Mouse (Mus musculus): ENCODE measurements at regions not wholly inside any gene's neighbourhood (a gene's known extent, or its start where the extent isn't known, plus 50 kb on each side); places are given as distances from the start of the nearest gene placed in this dataset.

DNA sequence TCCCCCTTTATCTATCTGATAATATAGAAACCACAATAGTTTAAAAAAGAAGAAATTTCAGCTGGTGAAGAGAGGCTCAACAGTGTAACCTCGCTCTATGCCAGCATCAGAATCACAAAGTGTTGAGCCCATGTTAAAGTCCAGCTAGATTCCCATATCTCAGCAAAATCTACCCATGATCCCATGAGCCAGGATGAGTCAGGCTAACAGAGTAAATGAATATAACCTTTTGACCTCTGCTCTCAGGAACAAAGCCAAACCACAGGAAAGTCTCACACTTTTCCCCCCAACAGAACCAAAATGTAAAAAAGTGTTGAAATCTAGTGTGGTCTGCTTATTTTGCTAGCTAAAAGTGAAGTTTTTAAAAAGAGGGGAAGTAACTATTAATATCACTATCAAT is 110.1 kb upstream of the Ddit4l start:
- Histone ChIP-seq H3K36me3 (ENCODE audit: control insufficient read depth, insufficient read depth) (no peaks in the 10 kb centered on the region), H3ac (ENCODE audit: control insufficient read depth, insufficient read length) (no peak overlapping the region), H3K27me3 (ENCODE audit: control insufficient read depth, insufficient read depth, insufficient read length) (no peaks in the 10 kb centered on the region), H3K79me2 (ENCODE audit: control insufficient read depth, insufficient read depth) (no peaks in the 10 kb centered on the region), H3K4me3 (no peak overlapping the region), H3K4me2 (ENCODE audit: low read depth) (no peak overlapping the region)
- TF ChIP-seq TCF3 (IDR thresholded peaks at IDR 0.05; ENCODE audit: insufficient read length, low read depth) = no peak
- no peak for TF ChIP-seq REST (IDR thresholded peaks at IDR 0.05; ENCODE audit: insufficient read depth, insufficient read length)
- TF ChIP-seq MAX (IDR thresholded peaks at IDR 0.05; ENCODE audit: low read depth) = no peak
- TF ChIP-seq SRF (IDR thresholded peaks at IDR 0.05; ENCODE audit: control insufficient read depth, insufficient read length, low read depth) = no peak
- TF ChIP-seq MYOG (IDR thresholded peaks at IDR 0.05; ENCODE audit: control insufficient read depth in 1 of 3, insufficient read depth in 1 of 3, insufficient read length in 2 of 3, low read depth in 2 of 3) = no peak
- no peak for TF ChIP-seq TCF12 (IDR thresholded peaks at IDR 0.05; ENCODE audit: insufficient read depth, poor library complexity, severe bottlenecking)
- TF ChIP-seq POLR2AphosphoS2 (IDR thresholded peaks at IDR 0.05; ENCODE audit: insufficient read length, low read depth) = no peak
- TF ChIP-seq CEBPB (IDR thresholded peaks at IDR 0.05; ENCODE audit: insufficient read depth, poor library complexity, severe bottlenecking) = no peak
- no peak for TF ChIP-seq POLR2A (IDR thresholded peaks at IDR 0.05; ENCODE audit: insufficient read length, low read depth)
- TF ChIP-seq MYOD1 (IDR thresholded peaks at IDR 0.05; ENCODE audit: control insufficient read depth in 1 of 3, insufficient read length in 2 of 3, low read depth in 2 of 3) = no peak
- TF ChIP-seq E2F4 (IDR thresholded peaks at IDR 0.05; ENCODE audit: insufficient read depth) = no peak

DNA sequence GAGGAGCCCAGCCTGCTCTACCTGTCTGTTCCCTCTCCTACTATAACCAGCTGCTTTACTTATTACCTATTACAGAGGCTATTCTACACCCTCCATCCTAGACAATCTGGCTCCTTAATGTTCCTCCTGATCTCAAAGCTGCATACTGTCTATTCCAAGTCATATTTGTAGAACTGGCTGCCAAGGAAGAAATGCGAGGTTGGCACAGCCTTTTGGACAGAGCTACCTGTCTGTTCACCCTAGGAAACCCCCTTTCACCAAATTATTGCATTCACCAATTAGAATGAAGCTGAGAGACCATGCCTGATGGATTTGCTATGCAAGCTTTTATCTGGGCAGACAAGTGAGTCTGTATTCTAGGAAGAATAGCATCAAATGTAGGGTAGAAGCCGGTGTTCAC is 109.0 kb upstream of the Ddit4l start:
- no peak for TF ChIP-seq POLR2A (IDR thresholded peaks at IDR 0.05; ENCODE audit: insufficient read length, low read depth)
- no peak for TF ChIP-seq MYOD1 (IDR thresholded peaks at IDR 0.05; ENCODE audit: control insufficient read depth in 1 of 3, insufficient read length in 2 of 3, low read depth in 2 of 3)
- no peak for TF ChIP-seq MYOG (IDR thresholded peaks at IDR 0.05; ENCODE audit: control insufficient read depth in 1 of 3, insufficient read depth in 1 of 3, insufficient read length in 2 of 3, low read depth in 2 of 3)
- no peak for TF ChIP-seq MAX (IDR thresholded peaks at IDR 0.05; ENCODE audit: low read depth)
- TF ChIP-seq CEBPB (IDR thresholded peaks at IDR 0.05; ENCODE audit: insufficient read depth, poor library complexity, severe bottlenecking) = no peak
- Histone ChIP-seq H3K4me2 (ENCODE audit: low read depth) (no peak overlapping the region), H3K36me3 (ENCODE audit: control insufficient read depth, insufficient read depth) (no peaks in the 10 kb centered on the region), H3K27me3 (ENCODE audit: control insufficient read depth, insufficient read depth, insufficient read length) (no peaks in the 10 kb centered on the region), H3K4me3 (no peak overlapping the region), H3K79me2 (ENCODE audit: control insufficient read depth, insufficient read depth) (no peaks in the 10 kb centered on the region), H3ac (ENCODE audit: control insufficient read depth, insufficient read length) (no peak overlapping the region)

DNA sequence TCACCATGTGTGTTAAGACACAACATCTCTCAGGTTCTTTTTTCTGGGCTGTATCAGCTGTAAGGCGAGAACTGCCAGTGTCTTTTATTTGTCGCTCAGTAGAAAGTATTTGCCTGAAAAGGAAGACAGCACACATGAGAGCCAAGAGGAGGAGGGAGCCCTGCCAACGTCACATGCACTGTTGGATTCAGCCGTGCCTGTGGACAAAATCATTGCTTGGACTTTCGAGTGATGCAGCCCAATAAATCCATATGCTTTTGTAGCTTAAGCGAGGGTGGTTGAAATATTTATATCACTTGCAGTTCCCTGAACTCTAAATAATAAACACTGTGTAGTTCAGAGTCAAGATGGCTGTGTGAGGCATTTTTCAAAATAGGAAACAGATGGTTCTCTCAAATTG is 108.4 kb upstream of the Ddit4l start:
- no peaks in the 10 kb centered on the region for H3K36me3 ChIP-seq (ENCODE audit: control insufficient read depth, insufficient read depth)
- H3K79me2 ChIP-seq (ENCODE audit: control insufficient read depth, insufficient read depth) = no peaks in the 10 kb centered on the region
- TF ChIP-seq TCF12 (IDR thresholded peaks at IDR 0.05; ENCODE audit: insufficient read depth, poor library complexity, severe bottlenecking) = no peak
- no peak for TF ChIP-seq USF1 (IDR thresholded peaks at IDR 0.05; ENCODE audit: low read depth)
- no peak for TF ChIP-seq TCF3 (IDR thresholded peaks at IDR 0.05; ENCODE audit: insufficient read length, low read depth)
- TF ChIP-seq MAX (IDR thresholded peaks at IDR 0.05; ENCODE audit: low read depth) = no peak
- no peak for TF ChIP-seq E2F4 (IDR thresholded peaks at IDR 0.05; ENCODE audit: insufficient read depth)
- H3K27me3 ChIP-seq (ENCODE audit: control insufficient read depth, insufficient read depth, insufficient read length) = no peaks in the 10 kb centered on the region
- H3ac ChIP-seq (ENCODE audit: control insufficient read depth, insufficient read length) = no peak overlapping the region
- H3K4me3 ChIP-seq = no peak overlapping the region
- no peak overlapping the region for H3K4me2 ChIP-seq (ENCODE audit: low read depth)

DNA sequence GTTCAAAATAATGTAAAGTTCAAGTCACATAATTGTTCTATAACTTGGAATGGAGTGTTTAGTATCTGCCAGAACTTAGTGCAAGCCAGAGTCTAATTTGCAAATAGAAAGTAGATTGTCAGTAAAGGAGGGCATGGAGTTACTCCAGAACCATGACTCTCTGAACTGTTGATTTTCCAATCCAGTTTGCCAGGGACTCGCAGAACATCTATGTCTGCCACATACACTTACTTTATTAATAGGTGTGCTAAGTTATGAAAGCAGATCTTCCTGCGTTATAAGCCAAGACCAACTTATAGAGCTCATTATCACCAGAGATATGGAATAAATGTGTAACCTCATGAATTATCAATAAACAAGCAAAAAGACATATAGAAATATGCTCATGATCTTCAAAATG is 107.2 kb upstream of the Ddit4l start:
- TF ChIP-seq MAX (IDR thresholded peaks at IDR 0.05; ENCODE audit: low read depth) = no peak
- Histone ChIP-seq H3K4me2 (ENCODE audit: low read depth) (no peak overlapping the region), H3K4me3 (no peak overlapping the region), H3K79me2 (ENCODE audit: control insufficient read depth, insufficient read depth) (no peaks in the 10 kb centered on the region), H3ac (ENCODE audit: control insufficient read depth, insufficient read length) (no peak overlapping the region), H3K27me3 (ENCODE audit: control insufficient read depth, insufficient read depth, insufficient read length) (no peaks in the 10 kb centered on the region), H3K36me3 (ENCODE audit: control insufficient read depth, insufficient read depth) (no peaks in the 10 kb centered on the region)

DNA sequence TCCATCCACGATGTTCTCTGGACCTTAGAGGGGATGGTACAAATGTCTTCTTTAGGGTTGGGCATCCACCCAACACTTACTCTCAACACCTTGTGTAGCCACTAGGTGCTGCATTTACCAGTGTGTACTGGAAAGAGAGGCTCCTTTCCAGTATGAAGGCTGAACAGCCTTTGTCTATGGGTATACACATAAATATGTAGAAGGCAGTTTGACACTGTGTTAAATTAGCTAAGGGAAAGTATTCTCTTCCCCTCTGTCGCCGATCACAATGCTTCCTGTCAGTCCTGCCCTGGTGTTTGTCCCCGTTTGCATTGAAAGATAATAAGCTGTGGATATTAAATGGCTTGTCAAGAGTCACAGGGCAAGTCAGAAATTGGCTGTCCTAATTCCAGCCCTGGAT is 104.0 kb upstream of the Ddit4l start:
- Histone ChIP-seq H3K36me3 (ENCODE audit: control insufficient read depth, insufficient read depth) (no peaks in the 10 kb centered on the region), H3K79me2 (ENCODE audit: control insufficient read depth, insufficient read depth) (no peaks in the 10 kb centered on the region), H3K4me3 (no peak overlapping the region), H3K4me2 (ENCODE audit: low read depth) (no peak overlapping the region), H3K27me3 (ENCODE audit: control insufficient read depth, insufficient read depth, insufficient read length) (no peaks in the 10 kb centered on the region), H3ac (ENCODE audit: control insufficient read depth, insufficient read length) (no peak overlapping the region)
- TF ChIP-seq CEBPB (IDR thresholded peaks at IDR 0.05; ENCODE audit: insufficient read depth, poor library complexity, severe bottlenecking) = no peak
- TF ChIP-seq POLR2A (IDR thresholded peaks at IDR 0.05; ENCODE audit: insufficient read length, low read depth) = no peak
- TF ChIP-seq MYOG (IDR thresholded peaks at IDR 0.05; ENCODE audit: control insufficient read depth in 1 of 3, insufficient read depth in 1 of 3, insufficient read length in 2 of 3, low read depth in 2 of 3) = no peak
- no peak for TF ChIP-seq MAX (IDR thresholded peaks at IDR 0.05; ENCODE audit: low read depth)
- no peak for TF ChIP-seq TCF3 (IDR thresholded peaks at IDR 0.05; ENCODE audit: insufficient read length, low read depth)
- TF ChIP-seq TCF12 (IDR thresholded peaks at IDR 0.05; ENCODE audit: insufficient read depth, poor library complexity, severe bottlenecking) = no peak
- TF ChIP-seq USF1 (IDR thresholded peaks at IDR 0.05; ENCODE audit: low read depth) = no peak
- no peak for TF ChIP-seq MYOD1 (IDR thresholded peaks at IDR 0.05; ENCODE audit: control insufficient read depth in 1 of 3, insufficient read length in 2 of 3, low read depth in 2 of 3)
- TF ChIP-seq E2F4 (IDR thresholded peaks at IDR 0.05; ENCODE audit: insufficient read depth) = no peak
- no peak for TF ChIP-seq SRF (IDR thresholded peaks at IDR 0.05; ENCODE audit: control insufficient read depth, insufficient read length, low read depth)
- TF ChIP-seq POLR2AphosphoS2 (IDR thresholded peaks at IDR 0.05; ENCODE audit: insufficient read length, low read depth) = no peak
- TF ChIP-seq REST (IDR thresholded peaks at IDR 0.05; ENCODE audit: insufficient read depth, insufficient read length) = no peak

Data from myocyte (in vitro differentiated cells).